Mouse (Mus musculus) cerebellum, adult 2 months (tissue): ENCODE data around the gene Otud7a. TPM values are rescaled to one million over a fixed set of nuclear protein-coding genes. Genes with fewer than 3 reads are reported as not detected.
A peak's percentile ranks its signal among the peaks of the same experiment; 100 is the strongest.

Source experiments
- DNase-seq, 2 experiments: peaks; one replicate each; pipeline ENCODE4 v3.0.0; 2021
- H3K27ac ChIP-seq: fragments of 200-500 bp; 2 replicates; pipeline ENCODE4 v1.5.1; 2012; ENCODE audit warnings: low read length, control low read depth, inconsistent platforms; ENCODE audit not compliant: insufficient read depth
- H3K27me3 ChIP-seq: fragments of 200-500 bp; 2 replicates; pipeline ENCODE4 v1.6.1; 2012; ENCODE audit warnings: inconsistent platforms, mild to moderate bottlenecking, low read length, moderate library complexity; ENCODE audit not compliant: control insufficient read depth, insufficient read depth
- H3K4me1 ChIP-seq: fragments of 200-500 bp; 2 replicates; pipeline ENCODE4 v1.6.1; 2011; ENCODE audit warnings: low read length; ENCODE audit not compliant: control insufficient read depth, insufficient read depth
- H3K4me3 ChIP-seq: fragments of 200-500 bp; replicated peaks from 2 replicates; pipeline ENCODE3; 2011; ENCODE audit warnings: mild to moderate bottlenecking, low read depth, low read length, control low read depth; ENCODE audit not compliant: insufficient read depth
- CTCF ChIP-seq: fragments of 200-500 bp; IDR thresholded peaks from 2 replicates; pipeline ENCODE4 v1.5.1; 2011; ENCODE audit warnings: low read depth, mild to moderate bottlenecking, control low read depth, low read length, moderate library complexity, borderline replicate concordance; ENCODE audit not compliant: insufficient read depth
- POLR2A ChIP-seq: fragments of 200-500 bp; IDR thresholded peaks from 2 replicates; pipeline ENCODE4 v1.6.1; 2011; ENCODE audit warnings: low read length, control low read depth, borderline replicate concordance; ENCODE audit not compliant: insufficient read depth
- WGBS: fragments of 180-500 bp; shearing (Covaris S2); methylation state at CpG from one replicate; pipeline ENCODE4 v1.1.7; 2018; 5-methylcytosine and 5-hydroxymethylcytosine counted together
- polyA plus RNA-seq: library from polyadenylated mRNA; depleted of rRNA; stranded (reverse); fragments of >200 nt; gene quantifications from 2 replicates; pipeline ENCODE4 v1.2.3, GENCODE M21; 2012

Otud7a gene
- polyA plus RNA-seq, 1 experiment = 63.6 TPM

DNA sequence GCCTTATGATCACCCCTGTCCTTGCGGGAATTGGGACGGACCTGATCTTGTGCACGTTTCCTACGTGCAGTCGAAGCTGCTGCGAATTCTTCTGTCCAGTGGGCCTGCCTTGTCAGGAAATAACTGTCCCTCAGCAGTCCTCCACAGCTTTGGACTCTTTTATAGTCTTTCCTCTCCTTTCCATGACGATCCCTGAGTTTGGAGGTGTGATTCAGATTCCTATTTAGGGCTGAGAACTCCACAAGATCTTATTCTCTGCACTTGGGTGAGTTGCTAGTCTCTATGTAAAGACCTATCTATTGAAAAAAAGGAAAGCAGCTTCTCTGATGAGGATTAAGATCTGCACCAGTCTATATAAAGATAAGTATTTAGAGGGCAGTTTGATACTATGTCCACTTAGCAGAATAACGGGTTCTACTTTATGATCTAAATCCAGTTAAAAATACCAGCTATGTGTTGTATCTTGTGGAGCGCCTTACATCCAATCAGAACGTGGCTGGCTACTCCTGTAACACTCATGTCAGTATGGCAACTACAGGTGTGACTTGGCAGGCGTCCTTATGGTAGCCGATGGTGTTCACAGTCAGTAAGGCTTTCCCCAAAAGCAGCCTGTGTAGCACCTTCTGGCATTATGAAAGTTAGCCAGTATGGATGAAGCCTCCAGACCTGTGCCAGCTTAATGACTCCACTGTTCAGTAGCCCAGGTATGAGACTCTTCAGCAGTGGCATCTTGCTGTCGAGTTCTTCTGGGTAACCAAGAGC is 274.8 kb downstream of the Otud7a start:
- Histone ChIP-seq H3K4me1 (peaks cover 5% of the 10 kb centered on the region), H3K4me3 (no peak overlapping the region), H3K27ac (no peak overlapping the region), H3K27me3 (no peaks in the 10 kb centered on the region)
- 61% methylated on average over 13 of the region's 13 CpGs for WGBS
- no peak for TF ChIP-seq CTCF
- no peak for TF ChIP-seq POLR2A
- DNase-seq = peak; percentile 51 to 76

- 80% methylated on average over 2 of the region's 2 CpGs for WGBS
- TF ChIP-seq POLR2A = no peak
- no peak for TF ChIP-seq CTCF
- no peak for DNase-seq
These were observed 276.1 kb downstream of the Otud7a start for GRCm38 (mm10) chr7:63720682-63721081.

GRCm38 (mm10) chr7:63725040-63725729 is 280.6 kb downstream of the Otud7a start:
- DNase-seq = no peak
- no peaks in the 10 kb centered on the region for H3K27me3 ChIP-seq
- TF ChIP-seq POLR2A (no peak), CTCF (no peak)
- H3K27ac ChIP-seq = no peak overlapping the region
- WGBS = 64% methylated on average over 6 of the region's 6 CpGs
- no peaks in the 10 kb centered on the region for H3K4me1 ChIP-seq
- H3K4me3 ChIP-seq = no peak overlapping the region

More at GRCm38 (mm10) chr7:63720682-63721081, 276.1 kb downstream of the Otud7a start:
- H3K4me3 ChIP-seq = no peak overlapping the region
- peaks cover 5% of the 10 kb centered on the region for H3K4me1 ChIP-seq
- no peaks in the 10 kb centered on the region for H3K27me3 ChIP-seq
- H3K27ac ChIP-seq = no peak overlapping the region

DNA sequence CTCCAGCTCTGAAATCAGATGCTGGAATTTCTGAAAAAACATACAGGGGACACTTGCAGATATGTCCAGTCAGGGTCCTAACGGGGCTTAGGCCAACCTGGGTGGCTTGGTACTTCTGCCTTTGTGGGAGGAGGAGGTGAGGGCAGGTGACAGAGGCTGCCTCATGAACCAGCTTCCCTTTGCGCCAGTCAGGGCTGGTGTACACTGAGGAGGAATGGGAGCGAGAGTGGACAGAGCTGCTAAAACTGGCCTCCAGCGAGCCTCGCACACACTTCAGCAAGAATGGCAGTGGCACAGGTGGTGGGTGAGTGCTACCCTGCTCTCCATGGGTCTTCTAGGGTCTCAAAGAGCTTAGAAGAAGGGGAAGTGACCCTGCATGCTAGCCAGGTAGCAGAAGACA is 285.1 kb downstream of the Otud7a start:
- Histone ChIP-seq H3K4me1 (no peaks in the 10 kb centered on the region), H3K27me3 (no peaks in the 10 kb centered on the region), H3K4me3 (no peak overlapping the region), H3K27ac (no peak overlapping the region)
- 96% methylated on average over 5 of the region's 5 CpGs for WGBS
- TF ChIP-seq CTCF (no peak), POLR2A (no peak)
- no peak for DNase-seq

DNA sequence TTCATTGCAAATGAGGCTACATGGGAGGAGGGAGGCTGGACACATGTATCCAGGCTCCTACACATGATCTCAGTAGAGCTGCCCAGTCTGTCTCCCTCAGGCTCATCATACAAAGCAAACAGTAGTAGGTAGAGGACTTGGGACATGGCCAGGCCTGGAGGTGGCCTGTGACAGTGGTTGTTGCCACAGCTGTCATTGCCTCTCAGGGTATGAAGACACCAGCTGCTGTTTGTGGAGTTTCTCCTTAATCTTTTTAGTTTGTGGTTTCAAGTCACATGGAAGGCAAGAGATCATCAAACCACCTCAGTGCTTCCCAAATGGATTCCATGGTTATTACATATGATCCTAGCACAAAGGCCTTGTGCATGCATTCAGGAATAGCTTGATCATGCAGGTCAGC is 285.5 kb downstream of the Otud7a start:
- Histone ChIP-seq H3K4me1 (no peaks in the 10 kb centered on the region), H3K27ac (no peak overlapping the region), H3K4me3 (no peak overlapping the region), H3K27me3 (no peaks in the 10 kb centered on the region)
- TF ChIP-seq POLR2A = no peak
- TF ChIP-seq CTCF = no peak
- no peak for DNase-seq

- H3K27ac ChIP-seq = no peak overlapping the region
- no peaks in the 10 kb centered on the region for H3K4me1 ChIP-seq
- no peak overlapping the region for H3K4me3 ChIP-seq
- no peaks in the 10 kb centered on the region for H3K27me3 ChIP-seq
- TF ChIP-seq CTCF (peak; percentile 65), POLR2A (no peak)
- DNase-seq = no peak
- 45% methylated on average over 4 of the region's 4 CpGs for WGBS
These were observed 293.2 kb downstream of the Otud7a start for GRCm38 (mm10) chr7:63737725-63738124.

DNA sequence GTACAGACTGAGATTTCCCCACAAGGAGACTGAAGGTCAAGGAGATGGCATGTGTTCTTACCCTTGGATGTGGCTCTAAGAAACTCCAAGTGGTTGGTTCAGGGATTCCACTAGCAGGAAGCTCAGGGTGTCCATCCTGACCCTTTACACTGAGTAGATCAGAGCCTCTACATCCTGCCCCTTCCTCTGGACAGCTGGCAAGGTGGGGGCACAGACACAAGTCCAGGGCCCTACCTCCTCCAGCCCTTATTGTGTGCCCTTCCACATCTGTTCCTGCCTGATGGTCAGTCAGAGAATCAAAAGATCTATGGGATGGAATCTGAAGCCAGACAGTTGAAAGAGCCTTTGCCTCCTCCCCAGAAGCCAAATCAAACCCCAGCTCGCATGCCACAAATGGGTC is 293.6 kb downstream of the Otud7a start:
- Histone ChIP-seq H3K27me3 (no peaks in the 10 kb centered on the region), H3K4me3 (no peak overlapping the region), H3K27ac (no peak overlapping the region), H3K4me1 (no peaks in the 10 kb centered on the region)
- DNase-seq = no peak
- 97% methylated on average over 1 of the region's 1 CpGs for WGBS
- no peak for TF ChIP-seq CTCF
- TF ChIP-seq POLR2A = no peak

DNA sequence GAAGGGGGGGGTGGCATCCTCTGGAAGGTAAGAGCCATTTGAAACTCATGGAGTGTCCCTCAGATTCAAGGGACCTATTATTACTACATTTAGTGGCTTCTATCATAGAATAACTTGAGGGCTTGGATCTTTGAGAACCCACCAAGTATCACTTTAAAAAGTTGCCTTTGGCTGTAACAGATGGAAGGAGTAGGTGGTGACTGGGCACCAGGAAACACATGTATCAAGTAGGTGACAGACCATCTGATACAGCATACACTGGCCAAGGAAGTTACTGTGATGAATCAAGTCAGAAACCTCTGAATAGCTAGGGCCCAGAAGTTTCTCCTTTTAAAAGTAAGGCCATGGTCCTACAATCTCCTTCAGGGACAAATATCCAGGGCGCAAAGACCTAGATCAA is 298.6 kb downstream of the Otud7a start:
- 100% methylated on average over 1 of the region's 1 CpGs for WGBS
- H3K27ac ChIP-seq = no peak overlapping the region
- H3K27me3 ChIP-seq = no peaks in the 10 kb centered on the region
- H3K4me3 ChIP-seq = no peak overlapping the region
- no peak for TF ChIP-seq CTCF
- TF ChIP-seq POLR2A = no peak
- H3K4me1 ChIP-seq = peaks cover 17% of the 10 kb centered on the region
- no peak for DNase-seq
